Mouse (Mus musculus): ENCODE measurements at regions not wholly inside any gene's neighbourhood (a gene's known extent, or its start where the extent isn't known, plus 50 kb on each side); places are given as distances from the start of the nearest gene placed in this dataset.

GRCm38 (mm10) chr14:110276192-110276591 is 478.8 kb downstream of the Slitrk6 start:
- 4% methylated on average over 1 of the region's 1 CpGs for WGBS
- Histone ChIP-seq H3K27me3 (no peaks in the 10 kb centered on the region), H3K9ac (no peak overlapping the region), H3K4me3 (no peak overlapping the region), H3K4me1 (no peaks in the 10 kb centered on the region; the same call in 1 of the 2 replicates), H3K4me2 (replicated peaks) (no peak overlapping the region), H3K36me3 (no peaks in the 10 kb centered on the region), H3K9me3 (no peaks in the 10 kb centered on the region; the same call in 1 of the 2 replicates), H3K27ac (no peak overlapping the region)
- no peak for ATAC-seq (ENCODE audit: low FRiP score, low read depth)

GRCm38 (mm10) chr14:110271270-110271669 is 483.7 kb downstream of the Slitrk6 start:
- Histone ChIP-seq H3K36me3 (no peaks in the 10 kb centered on the region), H3K27me3 (no peaks in the 10 kb centered on the region), H3K4me2 (replicated peaks) (no peak overlapping the region), H3K4me3 (no peak overlapping the region), H3K9ac (no peak overlapping the region), H3K9me3 (no peaks in the 10 kb centered on the region; the same call in 1 of the 2 replicates), H3K27ac (no peak overlapping the region), H3K4me1 (no peaks in the 10 kb centered on the region; the same call in 1 of the 2 replicates)
- no peak for ATAC-seq (ENCODE audit: low FRiP score, low read depth)
- WGBS: 66% methylated on average over 2 of the region's 2 CpGs

DNA sequence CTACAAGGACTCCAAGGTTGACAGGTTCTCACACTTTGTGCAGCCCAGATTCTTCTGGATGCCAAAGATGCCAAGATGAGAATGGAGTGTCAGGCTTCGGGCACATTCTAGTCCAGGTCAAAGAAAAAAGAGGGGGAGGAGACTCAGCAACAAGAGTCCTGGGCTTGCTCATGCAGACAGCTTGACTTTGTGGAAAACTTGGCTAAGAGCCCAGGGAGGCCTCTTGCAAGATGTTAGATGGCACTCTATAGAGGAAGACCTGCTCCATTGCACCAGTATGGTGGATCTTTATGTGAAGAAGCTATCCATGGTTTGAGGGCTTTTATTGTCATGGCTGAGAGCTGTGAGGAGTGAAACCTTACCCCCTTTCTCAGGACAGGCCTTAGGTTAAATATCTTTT is 510.5 kb downstream of the Slitrk6 start:
- Histone ChIP-seq H3K4me3 (no peak overlapping the region), H3K9ac (no peak overlapping the region), H3K27me3 (no peaks in the 10 kb centered on the region), H3K9me3 (no peaks in the 10 kb centered on the region), H3K36me3 (no peaks in the 10 kb centered on the region), H3K4me1 (no peaks in the 10 kb centered on the region), H3K27ac (no peak overlapping the region), H3K4me2 (replicated peaks) (no peak overlapping the region)
- ATAC-seq (ENCODE audit: low FRiP score, low read depth): no peak
- 81% methylated on average over 1 of the region's 1 CpGs for WGBS

GRCm38 (mm10) chr14:110243549-110243948 is 511.4 kb downstream of the Slitrk6 start:
- H3K4me3 ChIP-seq: no peak overlapping the region
- H3K4me2 ChIP-seq (replicated peaks): no peak overlapping the region
- no peaks in the 10 kb centered on the region for H3K36me3 ChIP-seq
- 88% methylated on average over 2 of the region's 2 CpGs for WGBS
- H3K9ac ChIP-seq: no peak overlapping the region
- H3K4me1 ChIP-seq: no peaks in the 10 kb centered on the region
- no peaks in the 10 kb centered on the region for H3K27me3 ChIP-seq
- ATAC-seq (ENCODE audit: low FRiP score, low read depth): no peak
- H3K27ac ChIP-seq: no peak overlapping the region
- no peaks in the 10 kb centered on the region for H3K9me3 ChIP-seq

DNA sequence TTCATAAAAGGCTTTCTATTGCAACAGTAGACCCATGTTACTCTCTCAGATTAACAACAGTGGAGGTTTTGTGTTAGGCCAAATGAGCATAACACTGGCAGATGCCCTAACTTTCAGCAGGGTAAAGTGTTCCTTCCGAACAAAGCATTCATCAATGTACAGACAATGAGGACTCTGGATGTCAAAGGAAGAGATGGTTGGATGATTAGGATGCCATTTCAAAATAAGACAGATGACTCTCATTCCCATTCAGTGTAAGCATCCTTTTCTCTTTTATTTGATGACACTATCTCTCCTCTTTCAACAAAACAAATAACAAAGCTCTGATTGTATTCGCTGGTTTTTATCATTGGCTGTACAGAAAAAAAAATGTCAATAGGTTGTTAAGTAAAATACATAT is 516.1 kb downstream of the Slitrk6 start:
- no peak overlapping the region for H3K4me2 ChIP-seq (replicated peaks)
- H3K9me3 ChIP-seq: no peaks in the 10 kb centered on the region
- no peaks in the 10 kb centered on the region for H3K27me3 ChIP-seq
- H3K4me1 ChIP-seq: no peaks in the 10 kb centered on the region
- H3K9ac ChIP-seq: no peak overlapping the region
- H3K4me3 ChIP-seq: no peak overlapping the region
- no peak for ATAC-seq (ENCODE audit: low FRiP score, low read depth)
- 89% methylated on average over 2 of the region's 2 CpGs for WGBS
- H3K36me3 ChIP-seq: no peaks in the 10 kb centered on the region
- no peak overlapping the region for H3K27ac ChIP-seq

DNA sequence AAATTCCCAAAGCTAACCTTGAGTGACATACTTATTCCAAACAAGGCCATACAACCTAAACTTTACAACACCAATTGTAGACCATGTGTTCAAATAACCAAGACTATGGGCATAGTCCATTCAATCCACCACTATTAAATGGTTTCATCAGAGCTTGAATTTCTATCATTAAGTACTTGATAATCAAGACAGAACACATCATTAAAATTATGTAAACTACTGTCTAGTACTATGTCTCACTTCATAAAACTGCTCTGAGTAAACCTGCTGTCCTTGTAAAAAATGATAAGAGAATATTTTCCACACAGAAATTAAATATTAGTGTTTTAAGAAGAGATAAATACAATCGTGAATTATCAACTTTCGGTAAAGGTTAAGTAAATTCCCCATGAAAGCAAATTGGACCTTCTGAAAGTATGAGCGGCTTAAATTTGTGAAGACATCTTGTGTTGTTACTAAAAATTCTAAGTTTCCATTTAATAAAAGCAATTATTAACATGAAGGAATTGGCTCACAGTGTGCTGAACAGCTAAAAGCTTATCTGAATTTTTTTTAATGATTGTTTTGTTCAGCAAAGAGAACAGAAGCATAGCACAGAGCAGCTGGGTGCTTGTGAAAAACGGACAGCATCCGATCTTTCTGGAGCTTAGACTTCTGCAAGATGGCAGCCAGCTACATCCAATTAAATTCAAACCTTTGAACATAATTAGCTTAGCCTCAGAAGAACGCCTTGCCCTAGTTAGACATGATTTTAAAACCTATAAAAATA is 530.1 kb downstream of the Slitrk6 start:
- Histone ChIP-seq H3K36me3 (no peaks in the 10 kb centered on the region), H3K27ac (no peak overlapping the region), H3K27me3 (no peaks in the 10 kb centered on the region), H3K9me3 (no peaks in the 10 kb centered on the region), H3K4me2 (replicated peaks) (no peak overlapping the region), H3K4me1 (no peaks in the 10 kb centered on the region), H3K9ac (no peak overlapping the region), H3K4me3 (no peak overlapping the region)
- no peak for ATAC-seq (ENCODE audit: low FRiP score, low read depth)
- WGBS: 65% methylated on average over 6 of the region's 6 CpGs

GRCm38 (mm10) chr14:110190987-110191607 is 563.9 kb downstream of the Slitrk6 start:
- Histone ChIP-seq H3K27me3 (no peaks in the 10 kb centered on the region), H3K4me2 (replicated peaks) (no peak overlapping the region), H3K9ac (no peak overlapping the region), H3K4me3 (no peak overlapping the region), H3K36me3 (no peaks in the 10 kb centered on the region), H3K27ac (no peak overlapping the region), H3K9me3 (no peaks in the 10 kb centered on the region), H3K4me1 (peaks cover 5% of the 10 kb centered on the region; the same call in 1 of the 2 replicates)
- 34% methylated on average over 2 of the region's 2 CpGs for WGBS
- no peak for ATAC-seq (ENCODE audit: low FRiP score, low read depth)

- ATAC-seq (ENCODE audit: low FRiP score, low read depth): no peak
- H3K4me2 ChIP-seq (replicated peaks): no peak overlapping the region
- no peaks in the 10 kb centered on the region for H3K9me3 ChIP-seq
- H3K36me3 ChIP-seq: no peaks in the 10 kb centered on the region
- H3K27ac ChIP-seq: no peak overlapping the region
- H3K4me3 ChIP-seq: no peak overlapping the region
- peaks cover 5% of the 10 kb centered on the region; the same call in 1 of the 2 replicates for H3K4me1 ChIP-seq
- H3K9ac ChIP-seq: no peak overlapping the region
- WGBS: 22% methylated on average over 3 of the region's 3 CpGs
- no peaks in the 10 kb centered on the region for H3K27me3 ChIP-seq
These were observed 564.5 kb downstream of the Slitrk6 start for GRCm38 (mm10) chr14:110190471-110190870.

- peaks cover 9% of the 10 kb centered on the region; the same call in 1 of the 2 replicates for H3K4me1 ChIP-seq
- H3K36me3 ChIP-seq: no peaks in the 10 kb centered on the region
- no peak overlapping the region for H3K4me3 ChIP-seq
- H3K27ac ChIP-seq: no peak overlapping the region
- H3K27me3 ChIP-seq: no peaks in the 10 kb centered on the region
- no peaks in the 10 kb centered on the region for H3K9me3 ChIP-seq
- no peak for ATAC-seq (ENCODE audit: low FRiP score, low read depth)
- H3K4me2 ChIP-seq (replicated peaks): no peak overlapping the region
- H3K9ac ChIP-seq: no peak overlapping the region
These were observed 575.8 kb downstream of the Slitrk6 start for GRCm38 (mm10) chr14:110179166-110179565.

DNA sequence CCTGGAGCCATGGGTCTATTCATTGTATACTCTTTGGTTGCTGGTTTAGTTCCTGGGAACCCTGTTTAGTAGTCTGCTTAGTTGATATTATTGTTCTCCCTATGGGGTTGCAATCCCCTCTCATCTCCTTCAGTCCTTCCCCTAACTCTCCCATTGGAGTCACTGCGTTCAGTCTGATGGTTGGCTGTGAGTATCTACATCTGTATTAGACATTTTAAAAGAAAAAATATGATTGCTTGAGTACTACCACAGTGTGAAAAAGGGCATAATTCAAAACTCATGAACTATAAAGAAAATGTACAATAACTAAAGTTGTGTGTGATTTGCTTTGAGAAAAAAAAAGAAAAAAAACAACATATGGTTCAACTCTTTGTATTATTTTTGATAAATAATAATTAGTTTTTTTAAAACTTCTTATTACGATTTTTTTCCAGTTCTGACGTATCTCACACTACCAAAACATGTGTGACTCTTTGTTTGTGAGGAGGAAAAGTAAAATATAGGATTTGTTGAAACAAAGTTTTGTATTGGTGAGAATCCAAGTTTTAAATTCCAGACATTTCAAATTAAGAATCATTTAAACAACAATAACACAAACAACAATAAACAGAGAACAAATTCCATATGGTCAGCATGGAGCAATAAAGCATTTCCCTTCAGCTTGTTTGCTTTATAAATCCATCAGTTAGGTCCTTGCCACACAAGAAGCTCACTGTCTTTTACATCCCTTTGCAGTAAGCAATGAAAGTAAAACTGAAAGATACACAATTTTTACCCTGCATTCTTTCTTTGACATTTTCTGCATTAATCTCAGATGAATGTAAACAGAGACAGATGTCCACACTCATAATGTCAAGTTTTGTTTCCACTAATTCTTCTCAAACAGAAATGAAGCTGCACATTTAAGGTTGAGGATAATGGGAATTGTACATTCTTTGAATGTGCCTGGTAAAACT is 583.5 kb downstream of the Slitrk6 start:
- H3K9me3 ChIP-seq: no peaks in the 10 kb centered on the region
- no peak overlapping the region for H3K27ac ChIP-seq
- ATAC-seq (ENCODE audit: low FRiP score, low read depth): no peak
- H3K4me3 ChIP-seq: no peak overlapping the region
- no peaks in the 10 kb centered on the region for H3K36me3 ChIP-seq
- WGBS: 66% methylated on average over 3 of the region's 3 CpGs
- no peaks in the 10 kb centered on the region for H3K27me3 ChIP-seq
- H3K9ac ChIP-seq: no peak overlapping the region
- no peaks in the 10 kb centered on the region for H3K4me1 ChIP-seq
- no peak overlapping the region for H3K4me2 ChIP-seq (replicated peaks)

DNA sequence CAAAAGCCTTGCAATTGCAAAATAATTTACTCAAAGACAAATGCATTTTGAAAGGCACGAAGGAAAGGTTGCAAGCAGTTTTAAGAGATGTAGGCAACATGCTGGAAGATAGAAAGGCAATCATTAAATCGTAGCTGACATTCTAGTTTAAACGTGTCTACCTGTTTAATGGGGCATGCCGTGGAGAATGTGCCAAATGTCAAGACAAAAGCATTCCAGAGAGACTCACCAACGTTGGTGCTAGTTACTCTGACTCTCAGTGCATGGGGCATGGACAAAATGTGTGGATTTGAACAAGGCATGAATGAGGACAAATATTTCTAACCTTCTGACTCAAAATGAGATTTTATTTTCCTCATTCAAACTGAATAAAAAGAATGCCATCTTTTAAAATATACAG is 586.3 kb downstream of the Slitrk6 start:
- ATAC-seq (ENCODE audit: low FRiP score, low read depth): no peak
- H3K9me3 ChIP-seq: no peaks in the 10 kb centered on the region
- no peaks in the 10 kb centered on the region for H3K36me3 ChIP-seq
- H3K4me3 ChIP-seq: no peak overlapping the region
- H3K27me3 ChIP-seq: no peaks in the 10 kb centered on the region
- no peaks in the 10 kb centered on the region for H3K4me1 ChIP-seq
- H3K27ac ChIP-seq: no peak overlapping the region
- WGBS: 37% methylated on average over 5 of the region's 5 CpGs
- no peak overlapping the region for H3K4me2 ChIP-seq (replicated peaks)
- no peak overlapping the region for H3K9ac ChIP-seq

DNA sequence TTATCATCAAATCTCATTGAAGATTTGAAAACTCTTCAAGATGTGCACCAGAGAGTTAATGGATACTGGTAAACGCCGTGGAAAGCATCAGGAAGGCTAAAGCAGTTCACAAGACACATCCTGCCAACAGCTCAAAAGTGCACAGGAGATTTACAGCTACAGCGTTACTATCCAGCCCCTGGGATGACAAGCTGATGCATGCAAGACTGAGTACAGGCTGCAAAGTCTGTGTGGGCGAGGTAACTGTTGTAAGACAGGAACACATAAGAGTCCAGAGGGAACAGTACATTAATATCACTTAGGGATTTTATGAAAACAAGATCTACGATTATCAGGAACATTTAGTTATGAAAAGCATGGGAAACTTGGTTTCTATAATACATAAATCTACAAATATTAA is 626.7 kb downstream of the Slitrk6 start:
- Histone ChIP-seq H3K9me3 (no peaks in the 10 kb centered on the region), H3K4me1 (peaks cover 7% of the 10 kb centered on the region), H3K36me3 (no peaks in the 10 kb centered on the region), H3K27ac (no peak overlapping the region), H3K9ac (no peak overlapping the region), H3K4me2 (replicated peaks) (no peak overlapping the region), H3K4me3 (no peak overlapping the region), H3K27me3 (no peaks in the 10 kb centered on the region)
- 56% methylated on average over 5 of the region's 5 CpGs for WGBS
- ATAC-seq (ENCODE audit: low FRiP score, low read depth): peak; percentile 59; the same call in 1 of the 2 replicates

Measured in limb, embryonic 13.5 days (tissue).